Mouse (Mus musculus) heart, adult 2 months (tissue): ENCODE measurements at regions not wholly inside any gene's neighbourhood (a gene's known extent, or its start where the extent isn't known, plus 50 kb on each side); places are given as distances from the start of the nearest gene placed in this dataset.

Experiments used
- DNase-seq, 2 experiments: peaks; one replicate each; pipeline ENCODE4 v3.0.0; 2021
- H3K27ac ChIP-seq: fragments of 200-600 bp; 2 replicates; pipeline ENCODE4 v1.8.1; 2022
- H3K27me3 ChIP-seq: fragments of 200-500 bp; 2 replicates; pipeline ENCODE4 v1.6.1; 2012; ENCODE audit warnings: mild to moderate bottlenecking, low read length, inconsistent platforms, mixed read lengths; ENCODE audit not compliant: control insufficient read depth, insufficient read depth
- H3K36me3 ChIP-seq: fragments of 200-500 bp; 2 replicates; pipeline ENCODE4 v1.6.1; 2012; ENCODE audit warnings: low read length, inconsistent platforms; ENCODE audit not compliant: control insufficient read depth, insufficient read depth
- H3K4me1 ChIP-seq: fragments of 200-500 bp; 2 replicates; pipeline ENCODE4 v1.6.1; 2011; ENCODE audit warnings: low read length; ENCODE audit not compliant: control insufficient read depth, insufficient read depth
- H3K4me3 ChIP-seq: fragments of 200-600 bp; 2 replicates; pipeline ENCODE4 v1.8.1; 2022
- H3K79me2 ChIP-seq: fragments of 200-500 bp; replicated peaks from 2 replicates; pipeline ENCODE4 v1.6.1; 2012; ENCODE audit warnings: mild to moderate bottlenecking, inconsistent platforms, low read length, moderate library complexity, mixed read lengths; ENCODE audit not compliant: control insufficient read depth, insufficient read depth
- H3K9ac ChIP-seq: fragments of 200-500 bp; 2 replicates; pipeline ENCODE4 v1.6.1; 2012; ENCODE audit warnings: low read depth, mild to moderate bottlenecking, control low read depth, inconsistent platforms, low read length, mixed read lengths
- CTCF ChIP-seq: fragments of 200-600 bp; IDR thresholded peaks from 2 replicates; pipeline ENCODE4 v1.8.1; 2022; ENCODE audit warnings: antibody characterized with exemption, mild to moderate bottlenecking, moderate library complexity
- EP300 ChIP-seq: fragments of 200-500 bp; IDR thresholded peaks from 2 replicates; pipeline ENCODE4 v1.6.1; 2011; ENCODE audit warnings: low read depth, low read length, control low read depth; ENCODE audit not compliant: insufficient read depth
- POLR2A ChIP-seq: fragments of 200-500 bp; IDR thresholded peaks from 2 replicates; pipeline ENCODE4 v1.6.1; 2011; ENCODE audit warnings: mild to moderate bottlenecking, low read depth, low read length, control low read depth; ENCODE audit not compliant: insufficient read depth
- WGBS: fragments of 180-500 bp; shearing (Covaris S2); methylation state at CpG from one replicate; pipeline ENCODE4 v1.1.7; 2018; 5-methylcytosine and 5-hydroxymethylcytosine counted together
- intact Hi-C: fragments of 180-260 bp; cut with DNase I; formaldehyde crosslinking; loops from one replicate; pipeline ENCODE4 v1.15.1; 2025

DNA sequence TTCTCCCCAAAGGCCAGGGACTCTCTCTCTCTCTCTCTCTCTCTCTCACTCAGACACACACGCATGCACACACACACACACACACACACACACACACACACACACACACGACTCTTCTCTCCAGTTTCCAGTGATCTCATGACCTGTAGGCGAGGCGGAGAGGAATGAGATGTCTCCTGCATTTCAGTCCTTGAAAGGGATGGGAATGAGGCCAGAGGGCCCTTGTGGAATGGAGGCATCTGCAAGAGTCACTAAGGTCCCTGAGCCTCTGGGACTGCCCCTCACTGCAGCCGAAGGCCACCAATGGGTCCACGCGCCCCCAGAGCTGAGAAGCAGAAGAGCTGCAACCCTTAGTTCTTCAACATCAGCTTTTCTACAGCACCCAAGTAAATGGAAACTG lies 66.6 kb upstream of the Lgalsl start:
- TF ChIP-seq EP300 (no peak), CTCF (no peak), POLR2A (no peak)
- Histone ChIP-seq H3K4me3 (no peak overlapping the region), H3K4me1 (peaks cover 8% of the 10 kb centered on the region), H3K79me2 (no peaks in the 10 kb centered on the region), H3K36me3 (no peaks in the 10 kb centered on the region), H3K9ac (no peak overlapping the region), H3K27ac (no peak overlapping the region), H3K27me3 (no peaks in the 10 kb centered on the region)
- DNase-seq = no peak
- 86% methylated on average over 7 of the region's 7 CpGs for WGBS
- intact Hi-C loops = loop anchor here (5.0 kb wide), 1 partner anchor 65 kb away; the partner anchor contains the start of gene Lgalsl

DNA sequence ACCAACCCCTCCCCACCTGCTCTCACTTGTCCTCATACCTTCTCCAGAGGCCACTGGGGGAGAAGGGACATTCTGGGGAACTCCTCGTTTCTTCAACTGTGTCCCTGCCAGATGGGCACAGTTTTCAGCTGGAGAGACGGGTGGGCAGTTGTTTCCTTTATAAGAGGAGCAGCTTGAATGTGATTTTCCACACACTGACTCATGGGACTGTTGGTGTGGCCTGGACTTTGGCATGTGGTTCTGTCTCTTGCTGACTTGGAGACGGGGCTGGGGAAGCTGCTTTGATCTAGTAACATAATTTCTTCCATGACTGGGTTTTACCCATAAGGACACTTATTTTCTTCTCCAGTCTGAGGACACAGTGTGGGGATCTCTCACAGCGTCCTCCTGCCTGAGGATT lies 67.7 kb upstream of the Lgalsl start:
- no peaks in the 10 kb centered on the region for H3K79me2 ChIP-seq
- no peaks in the 10 kb centered on the region for H3K36me3 ChIP-seq
- no peaks in the 10 kb centered on the region for H3K27me3 ChIP-seq
- DNase-seq = peak in 1 of 2 experiments; percentile 14
- 62% methylated on average over 4 of the region's 4 CpGs for WGBS
- no peak overlapping the region; the same call in 1 of the 2 replicates for H3K27ac ChIP-seq
- peaks cover 8% of the 10 kb centered on the region for H3K4me1 ChIP-seq
- TF ChIP-seq POLR2A = no peak
- no peak for TF ChIP-seq EP300
- TF ChIP-seq CTCF = no peak
- no peak overlapping the region for H3K9ac ChIP-seq
- intact Hi-C loops = loop anchor here (5.0 kb wide), 1 partner anchor 66 kb away; the partner anchor contains the start of gene Lgalsl
- H3K4me3 ChIP-seq = no peak overlapping the region

DNA sequence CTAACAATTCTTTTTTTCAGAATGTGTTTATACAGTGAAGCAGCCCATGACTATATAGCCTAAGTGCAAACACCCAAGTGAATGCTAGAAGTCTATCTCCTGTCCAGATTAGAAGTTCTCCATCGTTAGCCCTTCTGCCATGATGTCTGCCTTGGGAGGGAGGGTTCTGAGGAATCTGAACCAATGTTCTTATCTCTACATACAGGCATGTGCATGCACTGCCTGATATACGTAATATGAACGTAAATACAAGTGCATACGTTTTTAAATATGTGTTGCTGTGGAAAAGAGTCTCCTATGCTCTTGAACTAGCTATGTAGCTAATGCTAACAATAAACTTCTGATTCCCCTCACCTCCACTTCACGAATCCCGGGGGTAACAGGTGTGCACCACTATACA lies 68.9 kb upstream of the Lgalsl start:
- H3K36me3 ChIP-seq = no peaks in the 10 kb centered on the region
- H3K4me3 ChIP-seq = no peak overlapping the region
- no peak overlapping the region for H3K27ac ChIP-seq
- H3K9ac ChIP-seq = no peak overlapping the region
- no peaks in the 10 kb centered on the region for H3K27me3 ChIP-seq
- intact Hi-C loops = loop anchor here (5.0 kb wide), 1 partner anchor 67 kb away; the partner anchor contains the start of gene Lgalsl
- DNase-seq = no peak
- H3K4me1 ChIP-seq = peaks cover 8% of the 10 kb centered on the region
- H3K79me2 ChIP-seq = no peaks in the 10 kb centered on the region
- TF ChIP-seq CTCF (no peak), POLR2A (no peak), EP300 (no peak)
- 93% methylated on average over 6 of the region's 6 CpGs for WGBS

DNA sequence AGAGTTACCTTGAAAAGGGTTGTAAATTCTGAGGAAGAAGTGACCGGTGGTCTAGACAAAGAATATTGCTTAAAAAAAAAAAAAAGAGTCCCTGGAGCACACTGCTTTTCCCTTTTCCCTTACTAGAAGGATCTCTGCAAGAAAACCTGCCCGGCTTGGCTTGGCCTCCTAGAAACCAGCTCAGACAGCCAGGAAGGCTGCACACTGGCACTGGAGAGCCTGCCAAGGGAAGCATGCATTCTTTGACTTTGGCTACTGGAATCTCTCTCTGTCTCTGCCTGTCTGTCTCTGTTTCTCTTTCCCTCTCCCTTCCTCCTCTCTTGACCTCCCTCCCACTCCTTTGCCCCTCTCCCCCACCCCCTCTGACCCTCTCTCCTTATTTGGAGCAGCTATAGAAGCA lies 71.1 kb upstream of the Lgalsl start:
- 26% methylated on average over 2 of the region's 2 CpGs for WGBS
- peaks cover 3% of the 10 kb centered on the region for H3K4me1 ChIP-seq
- no peak overlapping the region for H3K9ac ChIP-seq
- no peak overlapping the region for H3K4me3 ChIP-seq
- H3K27ac ChIP-seq = no peak overlapping the region
- TF ChIP-seq CTCF = no peak
- no peak for TF ChIP-seq POLR2A
- no peak for TF ChIP-seq EP300
- no peaks in the 10 kb centered on the region for H3K27me3 ChIP-seq
- H3K36me3 ChIP-seq = no peaks in the 10 kb centered on the region
- intact Hi-C loops = no loop called here
- H3K79me2 ChIP-seq = no peaks in the 10 kb centered on the region
- peak in 1 of 2 experiments; percentile 9 for DNase-seq

DNA sequence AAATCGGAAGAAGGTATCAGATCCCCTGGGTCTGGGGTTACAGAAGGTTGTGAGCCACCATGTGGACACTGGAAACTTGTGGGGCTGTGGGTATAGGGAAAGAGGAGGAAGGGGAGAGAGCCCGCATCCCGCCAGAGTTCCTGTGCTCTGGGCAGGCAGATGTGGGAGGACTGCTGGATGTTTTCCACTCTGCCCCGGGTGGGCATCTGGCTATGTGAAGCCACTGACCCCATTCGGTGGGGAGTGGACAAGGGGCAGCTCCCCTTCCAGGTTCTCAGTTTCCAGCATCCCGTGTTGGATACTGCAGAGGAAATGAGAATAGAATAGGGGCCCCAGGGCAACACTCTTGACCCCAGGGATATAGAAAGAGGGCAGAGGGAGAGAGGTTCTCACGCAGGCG lies 72.1 kb upstream of the Lgalsl start:
- no peaks in the 10 kb centered on the region for H3K27me3 ChIP-seq
- no peaks in the 10 kb centered on the region for H3K79me2 ChIP-seq
- no peaks in the 10 kb centered on the region for H3K36me3 ChIP-seq
- H3K4me3 ChIP-seq = no peak overlapping the region
- intact Hi-C loops = no loop called here
- no peak overlapping the region for H3K9ac ChIP-seq
- peaks cover 3% of the 10 kb centered on the region for H3K4me1 ChIP-seq
- TF ChIP-seq EP300 = no peak
- TF ChIP-seq CTCF = no peak
- TF ChIP-seq POLR2A = no peak
- DNase-seq = no peak
- WGBS = 66% methylated on average over 8 of the region's 8 CpGs
- no peak overlapping the region for H3K27ac ChIP-seq

DNA sequence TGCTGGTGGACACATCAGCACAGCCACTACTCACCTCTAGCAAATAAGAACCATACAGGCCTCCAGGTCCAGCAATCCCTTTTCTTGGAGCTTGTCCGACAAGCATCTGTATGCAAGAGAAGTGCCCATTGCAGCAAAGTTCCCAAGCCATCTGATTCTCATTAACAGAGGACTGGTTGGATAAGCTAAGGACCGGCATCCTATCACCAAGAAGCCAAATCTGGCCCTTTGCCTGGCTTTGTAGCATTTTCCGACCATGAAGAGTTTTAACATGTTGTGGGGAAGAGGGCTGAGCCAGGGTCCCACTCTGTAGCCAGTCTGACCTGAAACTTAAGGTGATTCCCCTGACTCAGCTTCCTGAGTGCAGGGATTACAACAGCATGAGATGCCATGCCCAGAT lies 77.1 kb upstream of the Lgalsl start:
- no peaks in the 10 kb centered on the region for H3K4me1 ChIP-seq
- H3K9ac ChIP-seq = no peak overlapping the region
- H3K36me3 ChIP-seq = no peaks in the 10 kb centered on the region
- intact Hi-C loops = no loop called here
- H3K4me3 ChIP-seq = no peak overlapping the region
- TF ChIP-seq POLR2A (no peak), CTCF (no peak), EP300 (no peak)
- no peak overlapping the region for H3K27ac ChIP-seq
- H3K79me2 ChIP-seq = no peaks in the 10 kb centered on the region
- no peaks in the 10 kb centered on the region for H3K27me3 ChIP-seq
- 40% methylated on average over 3 of the region's 3 CpGs for WGBS
- DNase-seq = no peak
